Mouse (Mus musculus) bone marrow, adult 2 months (tissue): ENCODE data around the gene Etnk1.

ENCODE experiments used
- CTCF ChIP-seq: fragments of 200-500 bp; IDR thresholded peaks from 2 replicates; pipeline ENCODE4 v1.5.1; 2011; ENCODE audit warnings: low read length, control low read depth; ENCODE audit not compliant: control insufficient read depth, insufficient read depth
- POLR2A ChIP-seq: fragments of 200-500 bp; IDR thresholded peaks from 2 replicates; pipeline ENCODE4 v1.6.1; 2011; ENCODE audit warnings: low read depth, mild to moderate bottlenecking, control low read depth, low read length, borderline replicate concordance; ENCODE audit not compliant: control insufficient read depth

- TF ChIP-seq CTCF (no peak), POLR2A (no peak)
Observed at GRCm38 (mm10) chr6:143193641-143194040, 26.6 kb downstream of the Etnk1 start.
